Mouse (Mus musculus) cerebellum, adult (tissue): ENCODE data around the gene Cnot2.

Source experiments
- ATAC-seq: cut with Nextera tagmentation; 2 replicates; pipeline ENCODE4 v1.9.2; 2017; ENCODE audit warnings: mild to moderate bottlenecking, moderate library complexity, mixed read lengths; ENCODE audit not compliant: insufficient number of reproducible peaks, low FRiP score, low TSS enrichment

Cnot2 gene

GRCm38 (mm10) chr10:116440946-116441345 lies 140.4 kb downstream of the Cnot2 start:
- ATAC-seq, result no peak

GRCm38 (mm10) chr10:116440088-116440487 lies 141.2 kb downstream of the Cnot2 start:
- ATAC-seq, result no peak

DNA sequence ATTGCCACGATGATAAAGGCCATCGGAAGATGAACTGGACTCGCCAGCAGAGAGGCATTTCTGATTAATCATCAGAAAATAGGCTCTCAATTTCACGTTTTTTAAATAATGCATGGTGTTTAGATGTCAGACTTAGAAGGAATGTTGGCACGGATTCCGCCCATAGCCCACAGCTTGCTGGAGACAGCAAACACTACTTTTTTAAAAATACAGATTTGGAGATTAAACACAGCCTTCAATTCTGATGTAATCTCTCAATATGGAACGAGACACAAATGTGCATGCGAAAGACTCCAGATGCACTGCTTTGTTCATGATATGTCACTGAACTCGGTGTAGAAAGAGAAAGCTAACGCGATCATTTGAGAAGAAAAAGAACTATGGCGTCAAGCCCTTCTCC lies 145.9 kb downstream of the Cnot2 start:
- ATAC-seq, result no peak
